In genomic region chr11:86201901-86202675, GRCm38 (mm10) we compare ENCODE assay signal across 8 mouse cellular contexts. TPM values are rescaled to one million over a fixed set of nuclear protein-coding genes. Genes with fewer than 3 reads are reported as not detected.
A peak's percentile ranks its signal among the peaks of the same experiment; 100 is the strongest.
DNase-seq lines count a peak whose midpoint lies in the region; ATAC-seq lines count a peak whose summit lies in the region.

No protein-coding gene starts in this region.

- H3K4me1 ChIP-seq in embryonic facial prominence, embryonic 10.5 days, result peaks cover 19% of the 10 kb centered on the region
- peaks cover 28% of the 10 kb centered on the region for H3K4me1 ChIP-seq in liver, embryonic 12.5 days

- H3K27ac ChIP-seq in embryonic facial prominence, embryonic 10.5 days (replicated peaks), result peak overlapping the region; percentile 95
- peak overlapping the region; percentile 86 for H3K27ac ChIP-seq in liver, embryonic 12.5 days

- 61% methylated on average over 16 of the region's 16 CpGs for WGBS in embryonic facial prominence, embryonic 10.5 days
- WGBS in liver, embryonic 12.5 days (ENCODE audit: insufficient replicate concordance), result 26% methylated on average over 16 of the region's 16 CpGs

- H3K4me2 ChIP-seq in liver, embryonic 12.5 days, result peak overlapping the region; percentile 89

- H3K36me3 ChIP-seq in embryonic facial prominence, embryonic 10.5 days (replicated peaks), result peaks cover 67% of the 10 kb centered on the region
- peaks cover 64% of the 10 kb centered on the region for H3K36me3 ChIP-seq in liver, embryonic 12.5 days

- intact Hi-C loops in heart, postnatal 36 days (cut with DNase I), result loop anchor here (5.0 kb wide), 1 partner anchor 155 kb away; the partner anchor contains the start of gene Med13

- H3K9ac ChIP-seq in liver, embryonic 12.5 days, result peak overlapping the region; percentile 85

- ATAC-seq in liver, embryonic 12.5 days, result no peak

- DNase-seq in adrenal gland, adult (ENCODE audit: inconsistent age in 2 of 2, low spot score in 1 of 2), result peak; percentile 36 to 70
- DNase-seq in adrenal gland, adult 18-20 months (ENCODE audit: low spot score in 2 of 2), result no peak
- peak; percentile 48 for DNase-seq in Muller cell, postnatal 12 days (ENCODE audit: inconsistent ontology term)
- DNase-seq in embryonic facial prominence, embryonic 10.5 days (ENCODE audit: low spot score), result peak; percentile 19
- peak; percentile 11 to 12 for DNase-seq in heart, postnatal 36 days
- DNase-seq in retina, postnatal 1 day, result peak; percentile 42
- DNase-seq in ovary, postnatal 10 days (ENCODE audit: low spot score), result no peak

- no peaks in the 10 kb centered on the region for H3K27me3 ChIP-seq in embryonic facial prominence, embryonic 10.5 days (replicated peaks; ENCODE audit: low read depth, poor library complexity, severe bottlenecking)
- H3K27me3 ChIP-seq in liver, embryonic 12.5 days (replicated peaks), result no peaks in the 10 kb centered on the region

- H3K4me3 ChIP-seq in embryonic facial prominence, embryonic 10.5 days, result peak overlapping the region; percentile 86
- peak overlapping the region; percentile 88 for H3K4me3 ChIP-seq in liver, embryonic 12.5 days

- peaks cover 38% of the 10 kb centered on the region for H3K9me3 ChIP-seq in embryonic facial prominence, embryonic 10.5 days
- H3K9me3 ChIP-seq in liver, embryonic 12.5 days (replicated peaks), result no peaks in the 10 kb centered on the region

RNA-seq across cellular contexts. Expression of gene Brip1, which starts 1.1 kb away (rescaled TPM):
- under 1 TPM; 0.53 to 0.54 TPM for total RNA-seq in adrenal gland, adult 18-20 months (2021)
- polyA plus RNA-seq in embryonic facial prominence, embryonic 10.5 days (2016; fragmentation: Nextera tagmentation; extraction: Ambion mirVana), result 10.1 and 11.7 TPM in 2 replicates
- total RNA-seq in heart, postnatal 36 days (2021), result under 1 TPM; 0.30 to 0.75 TPM
- polyA plus RNA-seq in liver, embryonic 12.5 days (2016; fragmentation: Nextera tagmentation; extraction: Ambion mirVana), result 8.9 and 9.5 TPM in 2 replicates

RNA-seq across cellular contexts. Expression of gene Ints2, which starts 55.3 kb away (rescaled TPM):
- total RNA-seq in adrenal gland, adult 18-20 months (2021), result 10 to 100 TPM; 21.6 to 23.1 TPM
- polyA plus RNA-seq in embryonic facial prominence, embryonic 10.5 days (2016; fragmentation: Nextera tagmentation; extraction: Ambion mirVana), result 55.4 and 61.5 TPM in 2 replicates
- total RNA-seq in heart, postnatal 36 days (2021), result 1 to 10 TPM; 4.8 to 5.2 TPM
- polyA plus RNA-seq in liver, embryonic 12.5 days (2016; fragmentation: Nextera tagmentation; extraction: Ambion mirVana), result 26.3 and 27.1 TPM in 2 replicates

Comparison
In these comparisons a context has a peak if more than half of its experiments do, and no peak if none do; other contexts are left out.
1. DNase-seq: peak in adrenal gland, adult (2 of 2), Muller cell, postnatal 12 days (single experiment), embryonic facial prominence, embryonic 10.5 days (single experiment), heart, postnatal 36 days (2 of 2) and retina, postnatal 1 day (single experiment); none in adrenal gland, adult 18-20 months (0 of 2) and ovary, postnatal 10 days (single experiment).